Mouse (Mus musculus): ENCODE data around the gene 4930522H14Rik.

DNA sequence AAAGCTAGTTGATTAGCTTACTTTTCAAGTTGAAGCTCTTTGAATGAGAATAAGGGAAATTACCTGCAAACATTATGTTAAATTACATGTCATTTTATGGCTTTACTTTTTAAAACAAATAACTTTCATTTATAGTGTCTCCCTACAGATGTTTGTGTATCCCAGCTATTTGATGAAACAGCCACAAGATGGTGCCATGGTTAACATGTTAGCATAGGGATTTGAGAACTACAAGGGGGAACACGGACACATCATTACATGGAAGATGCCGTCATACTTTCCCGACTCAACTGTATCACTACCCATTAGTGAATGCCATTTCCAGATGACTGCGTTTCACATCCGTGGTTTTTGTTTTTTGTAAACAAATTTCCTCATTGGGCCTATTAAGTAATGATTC, 45.8 kb upstream of the 4930522H14Rik start:
- TF ChIP-seq EP300 (IDR thresholded peaks at IDR 0.05; ENCODE audit: low read depth) (no peak), CTCF (IDR thresholded peaks at IDR 0.05; ENCODE audit: low read depth) (peak; percentile 54)
